14 mouse cellular contexts compared by ENCODE assay signal in genomic region chr3:89858888-89859287, GRCm38 (mm10). TPM values are rescaled to one million over a fixed set of nuclear protein-coding genes. Genes with fewer than 3 reads are reported as not detected.
DNase-seq lines count a peak whose midpoint lies in the region; ATAC-seq lines count a peak whose summit lies in the region.
"Had no signal": no experiment of that assay in that cellular context is flagged by ENCODE, and none has a peak within 500 bp of the region (broad histone marks: within the 10 kb centered on the region; RNA-seq: fewer than 3 reads in every experiment).

No protein-coding gene starts in this region.

- 60% methylated on average over 8 of the region's 8 CpGs for WGBS in forebrain, embryonic 16.5 days
- 72% methylated on average over 8 of the region's 8 CpGs for WGBS in forebrain, embryonic 15.5 days

- intact Hi-C loops in left cerebral cortex, postnatal 10 days (cut with DNase I) = loop anchor here (5.0 to 10.0 kb wide), 5 partner anchors 47 to 594 kb away; partner anchors contain the start of gene Adar
- intact Hi-C loops in heart, postnatal 10 days (cut with DNase I) = loop anchor here (1.0 kb wide), 1 partner anchor 43 kb away; no protein-coding TSS in a partner anchor

- peaks cover 11% of the 10 kb centered on the region for H3K4me1 ChIP-seq in forebrain, embryonic 16.5 days (replicated peaks; ENCODE audit: control insufficient read depth, insufficient read depth, low read length)
- H3K4me1 ChIP-seq in forebrain, embryonic 15.5 days = peaks cover 11% of the 10 kb centered on the region

- H3K36me3 ChIP-seq in forebrain, embryonic 16.5 days (ENCODE audit: control insufficient read depth, insufficient read depth) = no peaks in the 10 kb centered on the region
- H3K36me3 ChIP-seq in forebrain, embryonic 15.5 days = no peaks in the 10 kb centered on the region
- H3K36me3 ChIP-seq: limb, embryonic 15.5 days had no signal

- DNase-seq in MN1 (ENCODE audit: low spot score) = peak; percentile 21
- peak; percentile 76 for DNase-seq in layer of hippocampus, adult 11-12 months (ENCODE audit: low spot score)
- DNase-seq in left cerebral cortex, postnatal 10 days (ENCODE audit: extremely low spot score in 1 of 2, low spot score in 2 of 2) = peak; percentile 57 to 71
- DNase-seq in adrenal gland, postnatal 25 days = no peak
- no peak for DNase-seq in heart, postnatal 10 days
- no peak for DNase-seq in thymus, postnatal 0 days (ENCODE audit: low spot score)
- DNase-seq: cerebellum, adult 11-12 months; kidney, adult 18-20 months; thymus, postnatal 36 days had no signal

- no peaks in the 10 kb centered on the region for H3K27me3 ChIP-seq in forebrain, embryonic 16.5 days (replicated peaks; ENCODE audit: control insufficient read depth, insufficient read depth, low read length)
- no peaks in the 10 kb centered on the region for H3K27me3 ChIP-seq in forebrain, embryonic 15.5 days
- H3K27me3 ChIP-seq: heart, embryonic 12.5 days; limb, embryonic 15.5 days had no signal

- no peak overlapping the region for H3K4me3 ChIP-seq in forebrain, embryonic 16.5 days (replicated peaks; ENCODE audit: low read length)
- H3K4me3 ChIP-seq in forebrain, embryonic 15.5 days = no peak overlapping the region
- H3K4me3 ChIP-seq: heart, embryonic 12.5 days; limb, embryonic 15.5 days; myocyte had no signal

- no peak overlapping the region for H3K9ac ChIP-seq in forebrain, embryonic 16.5 days (replicated peaks; ENCODE audit: low read depth, low read length)
- no peak overlapping the region for H3K9ac ChIP-seq in forebrain, embryonic 15.5 days (replicated peaks)
- H3K9ac ChIP-seq: heart, embryonic 12.5 days; limb, embryonic 15.5 days had no signal

- no peak overlapping the region for H3K27ac ChIP-seq in forebrain, embryonic 16.5 days (ENCODE audit: low read length)
- no peak overlapping the region for H3K27ac ChIP-seq in forebrain, embryonic 15.5 days (replicated peaks)
- H3K27ac ChIP-seq: limb, embryonic 15.5 days had no signal

- ATAC-seq in forebrain, embryonic 16.5 days = peak; percentile 37
- no peak for ATAC-seq in forebrain, embryonic 15.5 days (replicated peaks)

- H3K4me2 ChIP-seq in forebrain, embryonic 16.5 days (ENCODE audit: low read length) = no peak overlapping the region
- no peak overlapping the region for H3K4me2 ChIP-seq in forebrain, embryonic 15.5 days (replicated peaks)
- H3K4me2 ChIP-seq: heart, embryonic 12.5 days; limb, embryonic 15.5 days had no signal

- no peaks in the 10 kb centered on the region for H3K9me3 ChIP-seq in forebrain, embryonic 16.5 days (ENCODE audit: control insufficient read depth, low read length)
- H3K9me3 ChIP-seq in forebrain, embryonic 15.5 days = no peaks in the 10 kb centered on the region
- H3K9me3 ChIP-seq: limb, embryonic 15.5 days had no signal

RNA-seq across cellular contexts. Expression of gene She, which starts 27.7 kb away (rescaled TPM):
- polyA plus RNA-seq in forebrain, embryonic 16.5 days (2015; fragmentation: Nextera tagmentation; extraction: Ambion mirVana) = 1.4 and 1.6 TPM in 2 replicates
- 1.1 and 1.3 TPM in 2 replicates for polyA plus RNA-seq in forebrain, embryonic 15.5 days (2015; fragmentation: Nextera tagmentation; extraction: Ambion mirVana)
- total RNA-seq in left cerebral cortex, postnatal 10 days (2021) = 1 to 10 TPM; 3.1 to 3.3 TPM
- 9.0 and 10.1 TPM in 2 replicates for total RNA-seq in adrenal gland, postnatal 25 days (2021)
- total RNA-seq in heart, postnatal 10 days (2021) = 10 to 100 TPM; 24.8 to 25.3 TPM
- 1.0 and 1.1 TPM in 2 replicates for polyA plus RNA-seq in thymus, postnatal 0 days (2015; fragmentation: Nextera tagmentation; extraction: Ambion mirVana)
- polyA plus RNA-seq: myocyte had no signal

RNA-seq across cellular contexts. Expression of gene Il6ra, which starts 54.1 kb away (rescaled TPM):
- 0.54 and 0.88 TPM in 2 replicates for polyA plus RNA-seq in forebrain, embryonic 16.5 days (2015; fragmentation: Nextera tagmentation; extraction: Ambion mirVana)
- 0.73 and 0.82 TPM in 2 replicates for polyA plus RNA-seq in forebrain, embryonic 15.5 days (2015; fragmentation: Nextera tagmentation; extraction: Ambion mirVana)
- total RNA-seq in left cerebral cortex, postnatal 10 days (2021) = 1 to 10 TPM; 4.1 to 4.4 TPM
- total RNA-seq in adrenal gland, postnatal 25 days (2021) = 4.9 and 5.2 TPM in 2 replicates
- 1 to 10 TPM; 3.9 to 4.0 TPM for total RNA-seq in heart, postnatal 10 days (2021)
- polyA plus RNA-seq in thymus, postnatal 0 days (2015; fragmentation: Nextera tagmentation; extraction: Ambion mirVana) = 4.1 and 4.2 TPM in 2 replicates

Comparison
In these comparisons a context has a peak if more than half of its experiments do, and no peak if none do; other contexts are left out.
1. DNase-seq: peak in MN1 (single experiment), layer of hippocampus, adult 11-12 months (single experiment) and left cerebral cortex, postnatal 10 days (2 of 2); none in adrenal gland, postnatal 25 days (single experiment), heart, postnatal 10 days (0 of 2) and thymus, postnatal 0 days (single experiment).